Mouse (Mus musculus): ENCODE data around the gene Hist1h3g.

Gene Hist1h3g

DNA sequence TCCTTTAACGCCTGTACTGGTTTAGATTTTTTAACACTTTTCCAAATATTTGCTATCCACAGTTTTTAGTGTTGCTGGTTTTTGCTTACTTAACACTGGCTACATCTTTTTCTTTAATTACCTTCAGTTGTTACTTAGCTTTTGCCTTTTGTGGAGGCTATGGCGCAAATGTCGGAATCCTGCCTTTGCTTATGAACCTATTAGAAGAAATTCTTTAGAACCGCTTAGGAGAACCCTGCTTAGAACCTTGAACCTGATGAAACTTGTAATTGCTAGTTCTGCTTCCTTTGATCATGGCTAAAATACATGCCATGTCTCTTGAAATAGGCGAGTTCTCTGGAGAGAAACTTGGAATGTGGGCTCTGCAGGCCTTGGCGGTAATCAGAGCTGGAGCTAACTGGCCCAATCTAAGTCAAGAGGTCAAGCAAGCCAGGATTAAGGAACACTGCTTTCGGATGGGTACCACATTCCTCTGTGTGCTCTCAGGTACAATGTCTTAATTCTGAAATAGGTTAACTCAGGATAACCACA is 41.2 kb downstream of the Hist1h3g start:
- peak; percentile 58 for DNase-seq (ENCODE audit: extremely low read depth, low read depth)

DNA sequence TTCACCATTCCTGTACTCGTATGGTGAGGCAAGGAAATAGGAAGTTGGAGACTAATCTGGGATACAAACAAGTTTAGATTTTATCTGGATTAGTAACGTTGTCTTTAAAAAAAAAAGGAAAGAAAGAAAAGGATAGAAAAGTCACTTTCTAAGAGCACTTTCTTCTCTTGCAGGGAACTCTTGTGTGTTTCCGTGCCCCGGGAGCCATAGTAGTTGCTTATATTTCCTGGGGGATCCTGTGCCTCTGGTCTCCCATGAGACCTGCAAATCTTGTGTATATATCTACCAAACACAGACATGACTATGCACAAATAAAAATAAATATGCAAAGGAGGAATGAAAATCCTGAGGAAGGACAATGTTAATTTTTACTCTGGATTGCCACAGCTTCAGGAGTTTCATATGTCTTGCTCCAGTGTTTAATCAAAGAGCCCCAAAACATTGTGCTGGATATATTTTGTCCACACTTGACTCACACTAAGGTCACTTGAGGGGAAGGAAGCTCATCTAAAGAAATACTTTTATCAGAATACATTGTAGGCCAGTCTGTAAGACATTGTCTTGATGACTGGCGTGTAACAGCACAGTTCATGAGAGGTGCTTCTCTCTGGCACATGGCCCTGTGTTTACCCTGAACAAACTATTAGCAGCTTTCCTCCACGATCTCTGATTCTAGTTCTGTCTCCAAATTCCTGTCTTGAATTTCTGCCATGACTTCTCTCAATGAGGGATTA is 41.9 kb downstream of the Hist1h3g start:
- DNase-seq (ENCODE audit: extremely low read depth, low read depth), result no peak

DNA sequence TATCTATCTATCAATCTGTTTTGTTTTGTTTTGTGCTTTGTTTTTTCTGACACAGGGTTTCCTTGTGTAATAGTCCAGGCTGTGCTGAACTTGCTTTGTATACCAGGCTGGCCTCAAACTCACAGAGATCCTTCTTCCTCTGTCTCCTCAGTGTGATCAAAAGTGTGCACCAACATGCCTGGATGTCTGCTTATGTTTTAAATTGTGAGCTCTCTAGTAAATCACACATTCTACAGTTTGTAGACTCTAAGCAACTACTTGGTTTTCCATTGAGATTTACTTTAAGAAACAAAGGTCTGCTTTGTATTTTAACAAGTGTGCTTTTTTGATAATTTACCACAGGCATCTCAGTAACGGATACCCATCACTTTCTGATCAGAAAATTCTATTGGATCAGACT is 42.6 kb downstream of the Hist1h3g start:
- no peak for DNase-seq (ENCODE audit: extremely low read depth, low read depth)

DNA sequence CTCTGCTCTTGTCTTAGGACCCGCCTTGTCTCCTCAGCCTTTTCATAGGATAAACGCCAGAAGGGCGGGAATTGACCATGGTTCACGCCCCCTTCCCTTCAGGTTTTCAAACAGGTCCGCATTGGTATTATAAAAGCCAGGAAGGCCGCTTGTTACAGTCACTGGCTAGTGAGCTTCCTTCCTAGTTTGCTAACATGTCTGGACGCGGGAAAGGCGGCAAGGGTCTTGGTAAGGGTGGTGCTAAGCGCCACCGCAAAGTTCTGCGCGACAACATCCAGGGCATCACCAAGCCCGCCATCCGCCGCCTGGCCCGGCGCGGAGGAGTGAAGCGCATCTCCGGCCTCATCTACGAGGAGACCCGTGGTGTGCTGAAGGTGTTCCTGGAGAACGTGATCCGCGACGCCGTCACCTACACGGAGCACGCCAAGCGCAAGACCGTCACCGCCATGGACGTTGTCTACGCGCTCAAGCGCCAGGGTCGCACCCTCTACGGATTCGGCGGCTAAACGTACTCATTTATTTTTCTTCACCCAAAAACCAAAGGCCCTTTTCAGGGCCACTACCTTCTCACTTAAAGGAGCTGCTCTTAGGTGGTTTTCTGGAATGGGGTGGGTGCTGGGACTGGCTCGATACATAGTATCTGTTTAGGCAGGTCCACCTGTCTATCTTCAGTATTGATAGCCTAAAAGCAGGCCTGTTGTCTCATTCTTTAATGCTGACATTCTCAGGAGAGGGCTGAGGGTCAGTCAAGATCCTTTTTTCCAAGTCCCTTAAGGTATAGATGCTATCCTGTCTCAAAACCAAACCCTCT is 46.4 kb downstream of the Hist1h3g start, which contains the start of gene Hist1h4d:
TSS of gene Hist1h4d (plus strand) at position 191 of the 811 bp plus-strand sequence.
- DNase-seq (ENCODE audit: extremely low read depth, low read depth), result peak; percentile 95

DNA sequence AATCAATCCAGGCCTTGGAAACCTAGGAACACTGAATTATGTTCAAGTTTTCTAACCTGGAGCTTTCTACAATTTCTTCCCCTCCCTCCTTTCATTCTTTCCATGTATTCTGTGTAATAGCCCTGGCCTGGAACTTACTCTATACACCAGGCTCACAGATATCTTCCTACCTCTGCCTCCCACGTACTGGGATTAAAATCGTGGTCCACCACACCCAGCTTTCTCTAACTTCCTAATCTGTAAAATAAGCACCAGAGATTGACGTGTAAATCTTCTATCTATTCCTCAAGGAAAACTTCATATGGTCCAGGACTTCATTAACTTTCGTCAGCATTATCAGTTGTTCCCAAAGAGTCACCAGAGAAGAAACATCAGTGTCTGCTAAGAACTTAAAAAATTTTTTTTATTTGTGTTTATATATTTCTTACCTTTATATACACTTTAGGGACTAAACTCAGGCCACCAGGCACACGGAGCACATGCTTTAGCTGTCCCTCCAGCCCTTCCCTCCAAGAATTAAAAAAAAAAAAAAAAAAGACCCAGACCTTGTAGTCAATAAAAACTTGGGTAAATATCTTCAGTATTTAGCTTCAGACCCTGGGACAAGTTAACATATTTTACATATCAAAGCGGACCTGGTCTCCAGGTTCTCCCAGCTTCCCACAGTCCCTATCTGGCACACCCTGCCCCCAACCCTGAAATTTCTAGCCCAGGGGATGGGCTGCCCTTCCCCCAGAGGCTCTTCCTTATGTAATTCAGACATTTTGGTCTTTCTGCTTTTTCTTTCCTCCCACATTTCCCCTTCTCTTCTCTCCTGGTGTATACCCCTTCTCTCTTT is 47.2 kb downstream of the Hist1h3g start:
- no peak for DNase-seq (ENCODE audit: extremely low read depth, low read depth)

DNA sequence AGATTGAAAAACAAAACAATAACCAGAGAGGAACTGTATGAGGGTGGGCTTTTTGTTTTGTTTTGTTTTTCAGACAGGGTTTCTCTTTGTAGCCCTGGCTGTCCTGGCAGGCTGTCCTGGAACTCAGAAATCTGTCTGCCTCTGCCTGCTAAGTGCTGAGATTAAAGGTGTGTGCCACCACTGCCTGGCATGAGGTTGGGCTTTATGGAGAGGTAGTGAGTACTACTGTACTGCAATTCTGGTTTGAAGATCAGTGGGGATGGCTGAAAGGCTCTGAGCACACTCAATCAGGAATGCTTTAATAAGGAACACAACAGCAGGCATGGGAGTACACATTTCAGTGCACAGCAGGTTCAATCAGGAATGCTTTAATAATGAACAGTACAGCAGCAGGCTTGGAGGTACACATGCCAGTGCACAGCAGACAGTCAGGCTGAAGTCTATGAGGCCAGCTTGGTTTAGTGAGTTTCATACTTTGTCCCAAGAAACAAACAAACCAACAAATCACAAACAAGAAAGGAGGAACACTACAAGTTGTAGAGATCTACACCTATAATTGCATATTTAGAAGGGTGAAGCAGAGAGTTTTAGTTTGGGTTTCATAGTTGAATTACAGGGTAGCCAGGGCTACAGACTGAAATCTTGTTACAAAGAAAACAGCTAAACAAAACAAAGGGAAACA is 48.3 kb downstream of the Hist1h3g start:
- no peak for DNase-seq (ENCODE audit: extremely low read depth, low read depth)

DNA sequence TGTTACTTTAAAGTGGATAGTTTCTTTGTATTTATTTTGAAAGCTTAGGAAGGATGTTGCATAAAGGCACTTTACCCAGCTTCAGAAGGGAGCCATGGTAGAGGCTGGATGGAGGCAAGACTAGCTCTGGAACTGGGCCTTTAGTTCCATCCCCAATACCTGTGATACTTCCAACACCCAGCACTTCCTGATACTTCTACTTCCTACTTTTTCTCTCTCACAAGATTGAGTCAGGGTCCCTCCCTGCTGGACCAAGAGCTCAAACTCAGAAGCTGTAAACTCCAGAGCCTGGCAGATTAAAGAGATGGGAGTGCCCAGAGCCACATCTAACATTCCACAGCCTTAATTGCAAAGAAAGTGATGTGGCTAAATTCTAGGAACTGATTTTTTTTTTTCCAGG is 49.1 kb downstream of the Hist1h3g start:
- no peak for DNase-seq (ENCODE audit: extremely low read depth, low read depth)

DNA sequence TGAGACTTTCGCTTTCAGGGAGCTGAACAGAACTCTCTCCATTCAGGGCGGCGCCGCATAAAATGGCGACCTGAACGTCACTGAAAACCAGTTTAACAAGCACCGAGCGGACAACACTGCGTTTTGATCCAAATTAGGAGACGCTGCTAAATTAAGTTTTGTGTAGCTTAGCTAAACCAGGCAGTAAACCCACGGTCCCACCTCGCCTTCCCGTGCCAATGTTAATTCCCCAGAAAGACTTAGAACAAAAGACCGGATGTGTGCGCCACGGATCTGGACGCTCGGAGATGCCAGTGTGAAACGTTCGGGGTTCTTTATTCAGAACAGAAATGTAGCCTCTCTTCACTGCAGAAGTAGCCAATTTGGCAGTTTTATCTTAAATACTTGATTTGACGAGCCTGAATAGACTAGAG is 49.8 kb downstream of the Hist1h3g start:
- peak; percentile 61 for DNase-seq (ENCODE audit: extremely low read depth, low read depth)
